19 mouse cellular contexts compared by ENCODE assay signal in the genomic region with DNA sequence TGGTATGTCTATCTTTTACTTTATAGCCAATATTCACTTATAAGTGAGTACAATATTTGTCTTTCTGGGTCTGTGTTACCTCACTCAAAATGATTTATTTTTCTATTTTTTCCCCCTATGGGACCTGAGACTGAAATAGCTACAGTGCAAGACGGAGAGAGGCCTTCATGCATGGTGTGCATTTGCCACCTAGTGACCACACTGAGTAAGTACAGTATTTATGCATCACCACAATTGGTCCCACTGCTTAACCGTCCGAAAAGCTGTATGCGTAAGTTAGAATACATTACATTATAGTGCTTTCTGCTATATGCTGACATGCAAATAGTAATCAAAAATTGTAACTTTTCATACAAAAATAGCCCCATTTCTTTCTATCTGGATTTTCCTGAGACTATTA. TPM values are rescaled to one million over a fixed set of nuclear protein-coding genes. Genes with fewer than 3 reads are reported as not detected.
DNase-seq lines count a peak whose midpoint lies in the region; ATAC-seq and TF ChIP-seq lines count a peak whose summit lies in the region.
"Had no signal": no experiment of that assay in that cellular context is flagged by ENCODE, and none has a peak within 500 bp of the region (broad histone marks: within the 10 kb centered on the region; RNA-seq: fewer than 3 reads in every experiment).

No protein-coding gene starts in this region.

- H3K27ac ChIP-seq in heart, postnatal 0 days (ENCODE audit: low read depth): no peak overlapping the region
- H3K27ac ChIP-seq in liver, adult 2 months (replicated peaks; ENCODE audit: insufficient read depth, low read depth, low read length): no peak overlapping the region
- H3K27ac ChIP-seq in liver, embryonic 11.5 days (ENCODE audit: low read depth, low read length): no peak overlapping the region
- no peak overlapping the region for H3K27ac ChIP-seq in limb, embryonic 10.5 days
- H3K27ac ChIP-seq: heart, embryonic 15.5 days; hindbrain, embryonic 13.5 days; liver, embryonic 13.5 days had no signal

- no peak overlapping the region for H3K4me2 ChIP-seq in heart, postnatal 0 days (ENCODE audit: low read depth, low read length)
- no peak overlapping the region for H3K4me2 ChIP-seq in liver, embryonic 11.5 days
- H3K4me2 ChIP-seq: heart, embryonic 15.5 days; hindbrain, embryonic 13.5 days; liver, embryonic 13.5 days; midbrain, embryonic 11.5 days had no signal

- no peak for TF ChIP-seq EP300 in heart, postnatal 0 days (IDR thresholded peaks at IDR 0.05; ENCODE audit: low read depth)

- no peak for ATAC-seq in heart, postnatal 0 days (ENCODE audit: insufficient read depth, low read depth)
- no peak for ATAC-seq in liver, embryonic 11.5 days (replicated peaks; ENCODE audit: low FRiP score)
- ATAC-seq in granulocyte monocyte progenitor cell, adult 5-6 weeks (replicated peaks; ENCODE audit: poor library complexity, severe bottlenecking): no peak

- no peaks in the 10 kb centered on the region for H3K4me1 ChIP-seq in heart, postnatal 0 days (ENCODE audit: control insufficient read depth, insufficient read depth)
- H3K4me1 ChIP-seq in liver, adult 2 months (ENCODE audit: control insufficient read depth, insufficient read depth, low read length): no peaks in the 10 kb centered on the region
- H3K4me1 ChIP-seq in liver, embryonic 11.5 days (replicated peaks; ENCODE audit: control insufficient read depth, insufficient read depth, low read length): no peaks in the 10 kb centered on the region
- no peaks in the 10 kb centered on the region for H3K4me1 ChIP-seq in limb, embryonic 10.5 days
- H3K4me1 ChIP-seq: heart, embryonic 15.5 days; hindbrain, embryonic 13.5 days; liver, embryonic 13.5 days had no signal

- peak; percentile 19; the same call in 1 of the 2 replicates for TF ChIP-seq CTCF in heart, postnatal 0 days (IDR thresholded peaks at IDR 0.05; ENCODE audit: low read depth)
- TF ChIP-seq CTCF in liver, adult 2 months (IDR thresholded peaks at IDR 0.05; ENCODE audit: low read depth, low read length): peak; percentile 36; the same call in 1 of the 2 replicates
- TF ChIP-seq CTCF in brain, embryonic 14.5 days (IDR thresholded peaks at IDR 0.05; ENCODE audit: borderline replicate concordance, extremely low read depth, insufficient read depth, insufficient read length): peak; percentile 34; the same call in 1 of the 2 replicates

- H3K27me3 ChIP-seq in heart, postnatal 0 days (ENCODE audit: control insufficient read depth, insufficient read depth, low read length): no peaks in the 10 kb centered on the region
- H3K27me3 ChIP-seq in liver, adult 2 months (ENCODE audit: control insufficient read depth, insufficient read depth, low read length): no peaks in the 10 kb centered on the region
- no peaks in the 10 kb centered on the region for H3K27me3 ChIP-seq in liver, embryonic 11.5 days (replicated peaks; ENCODE audit: control insufficient read depth, insufficient read depth, low read length)
- H3K27me3 ChIP-seq in limb, embryonic 10.5 days (ENCODE audit: low read depth, poor library complexity, severe bottlenecking): no peaks in the 10 kb centered on the region
- H3K27me3 ChIP-seq: heart, embryonic 15.5 days; hindbrain, embryonic 13.5 days; liver, embryonic 13.5 days had no signal

- no peaks in the 10 kb centered on the region for H3K79me2 ChIP-seq in liver, adult 2 months (ENCODE audit: control insufficient read depth, insufficient read depth, low read length)

- no peak overlapping the region for H3K4me3 ChIP-seq in heart, postnatal 0 days (ENCODE audit: low read depth, low read length)
- H3K4me3 ChIP-seq in liver, adult 2 months (ENCODE audit: insufficient read depth, low read depth, low read length): no peak overlapping the region
- H3K4me3 ChIP-seq in liver, embryonic 11.5 days (ENCODE audit: low read depth, low read length): no peak overlapping the region
- no peak overlapping the region for H3K4me3 ChIP-seq in limb, embryonic 10.5 days
- H3K4me3 ChIP-seq: heart, embryonic 15.5 days; hindbrain, embryonic 13.5 days; liver, embryonic 13.5 days had no signal

- no peak overlapping the region for H3K9ac ChIP-seq in heart, postnatal 0 days (replicated peaks; ENCODE audit: low read depth, low read length)
- H3K9ac ChIP-seq in liver, adult 2 months (ENCODE audit: low read depth, low read length): no peak overlapping the region
- no peak overlapping the region for H3K9ac ChIP-seq in liver, embryonic 11.5 days (ENCODE audit: low read depth, low read length)
- H3K9ac ChIP-seq: heart, embryonic 15.5 days; hindbrain, embryonic 13.5 days; liver, embryonic 13.5 days had no signal

- H3K9me3 ChIP-seq in heart, postnatal 0 days (replicated peaks; ENCODE audit: control insufficient read depth, low read length): no peaks in the 10 kb centered on the region
- H3K9me3 ChIP-seq in liver, embryonic 11.5 days (ENCODE audit: control insufficient read depth, low read length): no peaks in the 10 kb centered on the region
- H3K9me3 ChIP-seq in limb, embryonic 10.5 days (replicated peaks): no peaks in the 10 kb centered on the region
- H3K9me3 ChIP-seq: heart, embryonic 15.5 days; hindbrain, embryonic 13.5 days; liver, embryonic 13.5 days had no signal

- TF ChIP-seq POLR2A in liver, adult 2 months (IDR thresholded peaks at IDR 0.05; ENCODE audit: extremely low read depth, insufficient read depth, low read length): no peak
- no peak for TF ChIP-seq POLR2A in brain, embryonic 14.5 days (IDR thresholded peaks at IDR 0.05; ENCODE audit: borderline replicate concordance, extremely low read depth, insufficient read depth, insufficient read length, poor library complexity, severe bottlenecking)

- no peaks in the 10 kb centered on the region for H3K36me3 ChIP-seq in heart, postnatal 0 days (replicated peaks; ENCODE audit: control insufficient read depth, insufficient read depth, low read length)
- no peaks in the 10 kb centered on the region for H3K36me3 ChIP-seq in liver, adult 2 months (ENCODE audit: control insufficient read depth, insufficient read depth, low read length)
- H3K36me3 ChIP-seq in liver, embryonic 11.5 days (ENCODE audit: control insufficient read depth, insufficient read depth, low read length): no peaks in the 10 kb centered on the region
- H3K36me3 ChIP-seq in limb, embryonic 10.5 days: no peaks in the 10 kb centered on the region
- H3K36me3 ChIP-seq: heart, embryonic 15.5 days; hindbrain, embryonic 13.5 days; liver, embryonic 13.5 days had no signal

- no peak for DNase-seq in heart, postnatal 0 days (ENCODE audit: low spot score)
- DNase-seq in heart, adult 11 months: no peak
- peak; percentile 4 for DNase-seq in liver, adult 2 months (ENCODE audit: extremely low read depth, low read depth, low spot score)
- DNase-seq in liver, embryonic 11.5 days (ENCODE audit: low spot score): no peak
- peak; percentile 15 for DNase-seq in ES-CJ7 (ENCODE audit: low read depth, low spot score)
- peak; percentile 18 for DNase-seq in brain, embryonic 14.5 days (ENCODE audit: low read depth)
- DNase-seq in limb, embryonic 10.5 days (ENCODE audit: low spot score): no peak
- DNase-seq: adrenal gland, adult 2 months; cerebellum, adult 18-20 months; kidney, adult 18-20 months; liver, embryonic 13.5 days; thymus, postnatal 36 days had no signal

- 66% methylated on average over 4 of the region's 4 CpGs for WGBS in heart, postnatal 0 days
- WGBS in liver, adult 2 months: 77% methylated on average over 4 of the region's 4 CpGs
- WGBS in liver, embryonic 11.5 days: 66% methylated on average over 4 of the region's 4 CpGs
- WGBS in limb, embryonic 10.5 days: 75% methylated on average over 4 of the region's 4 CpGs

RNA-seq across cellular contexts. Expression of a gene that starts 50.8 kb away (rescaled TPM):
- total RNA-seq in heart, postnatal 0 days (2014; rRNA removed; ENCODE audit: low replicate concordance): not detected in 2 replicates
- not detected in 2 replicates for polyA plus RNA-seq in heart, postnatal 0 days (2015; fragmentation: Nextera tagmentation; extraction: Ambion mirVana)
- not detected in 2 replicates for total RNA-seq in liver, adult 2 months (2014; rRNA removed)
- not detected in 2 replicates for polyA plus RNA-seq in liver, adult 2 months (2012; rRNA removed)
- polyA plus RNA-seq in liver, embryonic 11.5 days (2014; fragmentation: Nextera tagmentation; extraction: Ambion mirVana): not detected in 2 replicates
- polyA plus RNA-seq in brain, embryonic 14.5 days (2012; rRNA removed): 0.24 and 1.1 TPM in 2 replicates
- total RNA-seq in granulocyte monocyte progenitor cell, adult 5-6 weeks (2014; fragmentation: Nextera tagmentation): not detected in 2 replicates
- not detected in 2 replicates for total RNA-seq in granulocyte monocyte progenitor cell, adult 5-6 weeks (2017)
- polyA plus RNA-seq in limb, embryonic 10.5 days (2016; fragmentation: Nextera tagmentation; extraction: Ambion mirVana): 0.10 TPM in 1 of 2 replicates, not detected in the other
- total RNA-seq: adrenal gland, adult 2 months; gastrocnemius, postnatal 4 days; left cerebral cortex, postnatal 10 days had no signal
- polyA plus RNA-seq: adrenal gland, adult 2 months; heart, embryonic 15.5 days; hindbrain, embryonic 13.5 days; liver, embryonic 13.5 days; midbrain, embryonic 11.5 days; spleen, adult 2 months had no signal

Comparison
In these comparisons a context has a peak if more than half of its experiments do, and no peak if none do; other contexts are left out.
1. DNase-seq: peak in liver, adult 2 months (single experiment), ES-CJ7 (single experiment) and brain, embryonic 14.5 days (single experiment); none in heart, postnatal 0 days (single experiment), heart, adult 11 months (single experiment), liver, embryonic 11.5 days (single experiment) and limb, embryonic 10.5 days (single experiment).
2. Peak in every context shown above with its lines, with median percentiles within 50 percentile points of each other: CTCF ChIP-seq.